ENCODE assay signal across 8 mouse cellular contexts in genomic region chr15:8568645-8569528, GRCm38 (mm10). TPM values are rescaled to one million over a fixed set of nuclear protein-coding genes. Genes with fewer than 3 reads are reported as not detected.
DNase-seq lines count a peak whose midpoint lies in the region; ATAC-seq and TF ChIP-seq lines count a peak whose summit lies in the region.

No protein-coding gene starts in this region.

- peak; percentile 91 for ATAC-seq in embryonic facial prominence, embryonic 14.5 days (ENCODE audit: low read depth)
- ATAC-seq in kidney, embryonic 15.5 days (replicated peaks; ENCODE audit: low FRiP score): peak; percentile 92
- peak; percentile 63 for ATAC-seq in limb, embryonic 15.5 days (ENCODE audit: insufficient number of reproducible peaks, low FRiP score, low TSS enrichment, low read depth)
- peak; percentile 87 for ATAC-seq in midbrain, postnatal 0 days (ENCODE audit: low FRiP score)

- H3K4me2 ChIP-seq in embryonic facial prominence, embryonic 14.5 days (ENCODE audit: low read depth, low read length): peak overlapping the region; percentile 88
- peak overlapping the region; percentile 95 for H3K4me2 ChIP-seq in kidney, embryonic 15.5 days
- peak overlapping the region; percentile 85 for H3K4me2 ChIP-seq in limb, embryonic 15.5 days
- H3K4me2 ChIP-seq in midbrain, postnatal 0 days (ENCODE audit: low read depth, low read length, poor library complexity, severe bottlenecking): peak overlapping the region; percentile 95

- peak overlapping the region; percentile 52 for H3K4me3 ChIP-seq in embryonic facial prominence, embryonic 14.5 days (ENCODE audit: low read depth, low read length)
- H3K4me3 ChIP-seq in heart, embryonic 10.5 days: peak overlapping the region; percentile 67
- peak overlapping the region; percentile 65 for H3K4me3 ChIP-seq in kidney, embryonic 15.5 days (replicated peaks)
- peak overlapping the region; percentile 61 for H3K4me3 ChIP-seq in limb, embryonic 15.5 days
- H3K4me3 ChIP-seq in midbrain, postnatal 0 days (ENCODE audit: low read depth, low read length): peak overlapping the region; percentile 63

- peak overlapping the region; percentile 59 for H3K9ac ChIP-seq in embryonic facial prominence, embryonic 14.5 days (ENCODE audit: low read depth, low read length)
- peak overlapping the region; percentile 41 for H3K9ac ChIP-seq in kidney, embryonic 15.5 days
- peak overlapping the region; percentile 37 for H3K9ac ChIP-seq in limb, embryonic 15.5 days
- peak overlapping the region; percentile 39 for H3K9ac ChIP-seq in midbrain, postnatal 0 days (replicated peaks; ENCODE audit: low read length, poor library complexity, severe bottlenecking)

- H3K27ac ChIP-seq in embryonic facial prominence, embryonic 14.5 days (replicated peaks; ENCODE audit: low read depth, low read length): peak overlapping the region; percentile 82
- H3K27ac ChIP-seq in heart, embryonic 10.5 days: peak overlapping the region; percentile 57; the same call in 1 of the 2 replicates
- H3K27ac ChIP-seq in kidney, embryonic 15.5 days: peak overlapping the region; percentile 91
- H3K27ac ChIP-seq in limb, embryonic 15.5 days: peak overlapping the region; percentile 75
- H3K27ac ChIP-seq in midbrain, postnatal 0 days (ENCODE audit: low read depth, low read length): no peak overlapping the region

- H3K36me3 ChIP-seq in embryonic facial prominence, embryonic 14.5 days (ENCODE audit: control insufficient read depth, insufficient read depth, low read length): no peaks in the 10 kb centered on the region
- no peaks in the 10 kb centered on the region for H3K36me3 ChIP-seq in heart, embryonic 10.5 days
- no peaks in the 10 kb centered on the region for H3K36me3 ChIP-seq in kidney, embryonic 15.5 days
- H3K36me3 ChIP-seq in limb, embryonic 15.5 days: no peaks in the 10 kb centered on the region
- no peaks in the 10 kb centered on the region for H3K36me3 ChIP-seq in midbrain, postnatal 0 days (ENCODE audit: insufficient read depth, low read length)

- DNase-seq in A20 (ENCODE audit: low read depth, low spot score): peak; percentile 93
- DNase-seq in adrenal gland, postnatal 4 days (ENCODE audit: low spot score in 2 of 2): peak; percentile 52 to 60
- DNase-seq in embryonic facial prominence, embryonic 14.5 days (ENCODE audit: low spot score): peak; percentile 91
- DNase-seq in heart, embryonic 10.5 days (ENCODE audit: low spot score): peak; percentile 87
- peak; percentile 62 for DNase-seq in midbrain, postnatal 0 days (ENCODE audit: low spot score)
- DNase-seq in spleen, postnatal 10 days (ENCODE audit: low spot score in 2 of 2): peak; percentile 57 to 81

- no peaks in the 10 kb centered on the region for H3K9me3 ChIP-seq in embryonic facial prominence, embryonic 14.5 days (ENCODE audit: control insufficient read depth, low read length)
- no peaks in the 10 kb centered on the region for H3K9me3 ChIP-seq in heart, embryonic 10.5 days
- no peaks in the 10 kb centered on the region for H3K9me3 ChIP-seq in kidney, embryonic 15.5 days (replicated peaks)
- no peaks in the 10 kb centered on the region for H3K9me3 ChIP-seq in limb, embryonic 15.5 days
- no peaks in the 10 kb centered on the region for H3K9me3 ChIP-seq in midbrain, postnatal 0 days (ENCODE audit: low read length)

- H3K27me3 ChIP-seq in embryonic facial prominence, embryonic 14.5 days (replicated peaks; ENCODE audit: control insufficient read depth, insufficient read depth, low read length): peaks cover 8% of the 10 kb centered on the region
- peaks cover 15% of the 10 kb centered on the region for H3K27me3 ChIP-seq in heart, embryonic 10.5 days (ENCODE audit: insufficient read depth, poor library complexity, severe bottlenecking)
- peaks cover 3% of the 10 kb centered on the region; the same call in 1 of the 2 replicates for H3K27me3 ChIP-seq in kidney, embryonic 15.5 days
- peaks cover 12% of the 10 kb centered on the region; the same call in 1 of the 2 replicates for H3K27me3 ChIP-seq in limb, embryonic 15.5 days
- H3K27me3 ChIP-seq in midbrain, postnatal 0 days (ENCODE audit: insufficient read depth, low read length): no peaks in the 10 kb centered on the region

- WGBS in embryonic facial prominence, embryonic 14.5 days: under 1% methylated on average over 47 of the region's 61 CpGs
- under 1% methylated on average over 61 of the region's 61 CpGs for WGBS in heart, embryonic 10.5 days
- under 1% methylated on average over 61 of the region's 61 CpGs for WGBS in kidney, embryonic 15.5 days
- WGBS in limb, embryonic 15.5 days: under 1% methylated on average over 61 of the region's 61 CpGs
- 0% methylated on average over 52 of the region's 61 CpGs for WGBS in midbrain, postnatal 0 days

- 0 out of 2 replicates have a peak, but pooled peaks cover 6% of the 10 kb centered on the region for H3K4me1 ChIP-seq in embryonic facial prominence, embryonic 14.5 days (ENCODE audit: control insufficient read depth, insufficient read depth, low read length)
- peaks cover 8% of the 10 kb centered on the region; the same call in 1 of the 2 replicates for H3K4me1 ChIP-seq in heart, embryonic 10.5 days
- peaks cover 9% of the 10 kb centered on the region; the same call in 1 of the 2 replicates for H3K4me1 ChIP-seq in kidney, embryonic 15.5 days
- H3K4me1 ChIP-seq in limb, embryonic 15.5 days: peaks cover 10% of the 10 kb centered on the region
- H3K4me1 ChIP-seq in midbrain, postnatal 0 days (ENCODE audit: insufficient read depth, low read length): peaks cover 7% of the 10 kb centered on the region; the same call in 1 of the 2 replicates

- TF ChIP-seq CTCF in midbrain, postnatal 0 days (IDR thresholded peaks at IDR 0.05): no peak

RNA-seq across cellular contexts. Expression of gene Gm2310, which starts 49.1 kb away (rescaled TPM):
- total RNA-seq in adrenal gland, postnatal 4 days (2021): not detected
- polyA plus RNA-seq in embryonic facial prominence, embryonic 14.5 days (2014; fragmentation: Nextera tagmentation; extraction: Ambion mirVana): not detected in 2 replicates
- polyA plus RNA-seq in heart, embryonic 10.5 days (2016; fragmentation: Nextera tagmentation; extraction: Ambion mirVana): not detected in 2 replicates
- not detected in 2 replicates for polyA plus RNA-seq in kidney, embryonic 15.5 days (2015; fragmentation: Nextera tagmentation; extraction: Ambion mirVana)
- not detected in 2 replicates for polyA plus RNA-seq in limb, embryonic 15.5 days (2015; fragmentation: Nextera tagmentation; extraction: Ambion mirVana)
- not detected in 2 replicates for total RNA-seq in midbrain, postnatal 0 days (2014; rRNA removed)
- polyA plus RNA-seq in midbrain, postnatal 0 days (2015; fragmentation: Nextera tagmentation; extraction: Ambion mirVana): not detected in 2 replicates
